Mouse (Mus musculus) stomach, embryonic 16.5 days (tissue): ENCODE data around the gene Pip4k2a. TPM values are rescaled to one million over a fixed set of nuclear protein-coding genes. Genes with fewer than 3 reads are reported as not detected.

Experiments used
- ATAC-seq: fragments of 200-750 bp; cut with Nextera tagmentation; 2 replicates; pipeline ENCODE4 v1.8.0; 2017; ENCODE audit warnings: moderate number of reproducible peaks, moderate TSS enrichment; ENCODE audit not compliant: insufficient read depth, low FRiP score
- H3K27ac ChIP-seq: fragments of 300-500 bp; sonication (generic); 2 replicates; pipeline ENCODE4 v1.5.1; 2014; ENCODE audit warnings: low read length
- H3K27me3 ChIP-seq: fragments of 300-500 bp; sonication (generic); 2 replicates; pipeline ENCODE4 v1.6.1; 2014; ENCODE audit warnings: low read length, control low read depth, mixed read lengths; ENCODE audit not compliant: control insufficient read depth, insufficient read depth
- H3K36me3 ChIP-seq: fragments of 300-500 bp; sonication (generic); 2 replicates; pipeline ENCODE4 v1.6.1; 2014; ENCODE audit warnings: low read length; ENCODE audit not compliant: control insufficient read depth, insufficient read depth
- H3K4me1 ChIP-seq: fragments of 300-500 bp; sonication (generic); 2 replicates; pipeline ENCODE4 v1.6.1; 2014; ENCODE audit warnings: low read length, control low read depth, mixed read lengths; ENCODE audit not compliant: control insufficient read depth, insufficient read depth
- H3K4me2 ChIP-seq: fragments of 300-500 bp; sonication (generic); 2 replicates; pipeline ENCODE4 v1.6.1; 2014; ENCODE audit warnings: low read depth, low read length, mixed read lengths
- H3K4me3 ChIP-seq: fragments of 300-500 bp; sonication (generic); replicated peaks from 2 replicates; pipeline ENCODE4 v1.5.1; 2014; ENCODE audit warnings: mild to moderate bottlenecking, low read length
- H3K9ac ChIP-seq: fragments of 300-500 bp; sonication (generic); 2 replicates; pipeline ENCODE4 v1.6.1; 2014; ENCODE audit warnings: low read length
- H3K9me3 ChIP-seq: fragments of 300-500 bp; sonication (generic); replicated peaks from 2 replicates; pipeline ENCODE4 v1.6.1; 2016; ENCODE audit warnings: low read length, control low read depth; ENCODE audit not compliant: control insufficient read depth
- WGBS: fragments of 180-500 bp; shearing (Covaris S2); extraction: QIAGEN DNeasy Blood & Tissue Kit; methylation state at CpG from one replicate; pipeline ENCODE4 v1.1.7; 2014; 5-methylcytosine and 5-hydroxymethylcytosine counted together
- polyA plus RNA-seq: library from polyadenylated mRNA; unstranded; fragments of >200 nt; fragmentation: Nextera tagmentation; extraction: Ambion mirVana; gene quantifications from 2 replicates; pipeline ENCODE4 v1.2.1, GENCODE M21; 2015

The Pip4k2a gene
- polyA plus RNA-seq, 1 experiment from 2014 or later: 11.2 TPM

DNA sequence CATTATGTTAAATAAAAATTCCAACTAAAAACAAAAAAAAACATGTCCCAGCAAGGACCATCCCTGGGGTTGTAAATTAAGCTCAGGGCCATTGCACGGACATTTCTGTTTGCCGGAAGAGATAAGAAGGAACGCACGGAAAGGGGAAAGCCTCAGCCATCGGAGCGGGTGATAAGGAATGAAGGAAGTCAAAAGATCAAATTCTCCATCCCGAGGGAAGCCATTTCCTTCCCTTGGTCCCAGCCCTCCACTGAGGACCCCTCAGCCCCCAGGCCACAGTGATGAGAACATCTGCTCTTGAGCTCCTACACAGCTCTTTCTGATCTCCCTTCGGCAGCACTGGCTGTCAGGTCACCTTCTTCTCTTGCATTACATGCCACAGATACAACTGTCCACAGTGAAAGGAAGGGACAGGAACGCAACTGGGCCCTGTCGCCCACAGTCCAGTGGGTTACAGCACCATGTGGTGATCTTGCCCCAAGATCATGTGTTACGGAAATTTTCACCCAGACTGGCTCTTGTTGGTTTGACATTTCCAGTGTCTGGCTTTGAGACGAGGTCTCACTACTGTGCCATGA lies 57.1 kb downstream of the Pip4k2a start:
- no peak for ATAC-seq
- Histone ChIP-seq H3K4me1 (peaks cover 19% of the 10 kb centered on the region), H3K4me3 (no peak overlapping the region), H3K27ac (no peak overlapping the region), H3K9me3 (no peaks in the 10 kb centered on the region), H3K9ac (no peak overlapping the region), H3K4me2 (no peak overlapping the region), H3K36me3 (no peaks in the 10 kb centered on the region), H3K27me3 (no peaks in the 10 kb centered on the region)
- WGBS: 54% methylated on average over 12 of the region's 12 CpGs

- Histone ChIP-seq H3K27ac (no peak overlapping the region), H3K36me3 (no peaks in the 10 kb centered on the region), H3K9me3 (no peaks in the 10 kb centered on the region), H3K9ac (no peak overlapping the region), H3K4me2 (no peak overlapping the region), H3K27me3 (no peaks in the 10 kb centered on the region), H3K4me3 (no peak overlapping the region), H3K4me1 (peaks cover 19% of the 10 kb centered on the region)
- WGBS: 45% methylated on average over 8 of the region's 8 CpGs
- no peak for ATAC-seq
These were observed 59.0 kb downstream of the Pip4k2a start for GRCm38 (mm10) chr2:18938923-18939329.

DNA sequence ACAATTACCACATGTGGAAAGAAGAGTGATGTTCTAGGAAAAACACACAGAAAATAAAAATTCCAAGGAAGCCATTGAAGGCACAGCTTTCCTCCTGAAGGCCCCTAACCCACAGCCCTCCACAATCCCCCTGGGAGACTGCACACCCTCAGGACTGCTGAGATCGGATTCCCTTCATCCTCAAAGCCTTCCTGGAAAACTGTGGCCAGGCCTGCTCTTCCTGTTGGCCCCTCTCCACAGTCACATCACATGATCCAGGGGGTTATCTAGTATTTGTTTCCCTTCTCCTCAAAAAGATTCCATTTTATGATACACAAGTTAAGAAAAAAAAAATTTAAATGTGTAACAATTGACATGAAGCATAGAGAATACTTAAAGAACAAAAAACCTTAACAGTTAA lies 59.7 kb downstream of the Pip4k2a start:
- no peak overlapping the region; the same call in 1 of the 2 replicates for H3K27ac ChIP-seq
- no peaks in the 10 kb centered on the region for H3K27me3 ChIP-seq
- H3K9ac ChIP-seq: no peak overlapping the region
- no peak for ATAC-seq
- WGBS: 26% methylated on average over 1 of the region's 1 CpGs
- no peak overlapping the region for H3K4me3 ChIP-seq
- no peak overlapping the region for H3K4me2 ChIP-seq
- no peaks in the 10 kb centered on the region for H3K36me3 ChIP-seq
- H3K9me3 ChIP-seq: no peaks in the 10 kb centered on the region
- peaks cover 19% of the 10 kb centered on the region for H3K4me1 ChIP-seq

DNA sequence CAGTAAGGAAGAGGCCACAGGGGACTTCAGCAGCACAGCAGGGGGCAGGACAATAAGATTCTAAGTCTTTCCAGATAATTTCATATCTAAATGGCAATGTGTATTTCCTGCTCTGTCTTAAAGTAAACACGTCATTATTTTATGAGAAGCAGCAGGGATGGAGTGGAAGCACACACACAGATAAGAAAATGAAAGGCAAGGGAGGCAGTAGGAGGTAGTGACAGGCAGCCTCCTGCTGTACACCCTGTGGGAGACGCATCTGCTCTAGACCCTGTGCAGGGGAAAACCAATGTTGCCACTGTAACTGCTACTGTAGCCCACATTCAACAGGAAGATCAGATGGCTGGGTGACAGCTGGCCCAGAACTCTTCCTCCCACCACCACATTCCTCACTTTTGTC lies 60.3 kb downstream of the Pip4k2a start:
- H3K36me3 ChIP-seq: no peaks in the 10 kb centered on the region

DNA sequence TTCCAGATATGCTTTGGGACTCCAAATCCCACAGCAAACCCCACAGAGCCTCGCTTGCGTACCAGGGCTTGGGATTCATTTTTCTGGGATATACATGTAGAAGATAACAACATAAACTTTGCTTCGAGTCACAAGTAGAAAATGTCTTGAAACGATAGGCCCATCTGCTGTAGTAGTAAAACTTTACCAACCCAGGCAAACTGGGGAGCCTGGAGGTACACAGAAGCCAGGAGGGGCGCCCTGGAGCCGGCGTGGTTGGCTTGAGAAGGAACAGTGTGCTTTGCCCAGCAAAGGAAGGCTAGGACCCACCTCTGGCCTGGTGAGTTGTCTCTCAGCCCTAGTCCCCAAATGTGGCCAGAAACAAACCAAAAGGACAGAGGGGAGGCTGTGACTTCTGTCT lies 61.5 kb downstream of the Pip4k2a start:
- H3K4me1 ChIP-seq: peaks cover 19% of the 10 kb centered on the region
- H3K4me3 ChIP-seq: no peak overlapping the region
- no peaks in the 10 kb centered on the region for H3K36me3 ChIP-seq
- no peaks in the 10 kb centered on the region for H3K27me3 ChIP-seq
- no peak overlapping the region for H3K4me2 ChIP-seq
- H3K9ac ChIP-seq: no peak overlapping the region
- H3K9me3 ChIP-seq: no peaks in the 10 kb centered on the region
- ATAC-seq: no peak
- WGBS: 85% methylated on average over 7 of the region's 7 CpGs
- H3K27ac ChIP-seq: no peak overlapping the region

More for the DNA sequence above, 60.3 kb downstream of the Pip4k2a start:
- Histone ChIP-seq H3K9me3 (no peaks in the 10 kb centered on the region), H3K4me1 (peaks cover 19% of the 10 kb centered on the region), H3K4me2 (no peak overlapping the region), H3K9ac (no peak overlapping the region), H3K4me3 (no peak overlapping the region), H3K27me3 (no peaks in the 10 kb centered on the region), H3K27ac (peak overlapping the region; percentile 30)
- ATAC-seq: no peak
- WGBS: 42% methylated on average over 2 of the region's 2 CpGs

DNA sequence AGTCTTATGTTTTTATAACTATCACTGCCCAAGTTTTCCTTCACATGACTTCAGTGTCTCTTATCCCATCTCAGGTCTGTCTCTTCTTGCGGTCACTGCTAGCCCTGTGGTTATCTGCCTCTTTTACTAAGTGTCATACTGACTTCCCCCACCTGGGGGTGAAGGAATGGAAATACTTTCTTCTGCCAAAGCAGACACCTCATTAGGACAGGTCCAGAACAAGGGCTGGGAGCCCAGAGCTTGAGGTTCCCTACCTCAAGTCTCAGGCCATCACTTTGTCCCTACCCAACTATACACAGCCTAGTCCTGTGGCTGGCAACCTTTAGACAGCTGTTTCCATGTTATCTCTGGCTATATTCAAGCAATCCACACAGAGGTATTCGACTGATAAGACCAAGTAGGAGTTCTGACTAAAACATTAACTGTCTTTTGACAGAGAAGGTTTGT lies 62.3 kb downstream of the Pip4k2a start:
- Histone ChIP-seq H3K36me3 (no peaks in the 10 kb centered on the region), H3K4me3 (no peak overlapping the region), H3K27me3 (no peaks in the 10 kb centered on the region), H3K27ac (no peak overlapping the region), H3K4me2 (no peak overlapping the region), H3K4me1 (peaks cover 19% of the 10 kb centered on the region), H3K9me3 (no peaks in the 10 kb centered on the region), H3K9ac (no peak overlapping the region)
- WGBS: 70% methylated on average over 2 of the region's 2 CpGs
- no peak for ATAC-seq

DNA sequence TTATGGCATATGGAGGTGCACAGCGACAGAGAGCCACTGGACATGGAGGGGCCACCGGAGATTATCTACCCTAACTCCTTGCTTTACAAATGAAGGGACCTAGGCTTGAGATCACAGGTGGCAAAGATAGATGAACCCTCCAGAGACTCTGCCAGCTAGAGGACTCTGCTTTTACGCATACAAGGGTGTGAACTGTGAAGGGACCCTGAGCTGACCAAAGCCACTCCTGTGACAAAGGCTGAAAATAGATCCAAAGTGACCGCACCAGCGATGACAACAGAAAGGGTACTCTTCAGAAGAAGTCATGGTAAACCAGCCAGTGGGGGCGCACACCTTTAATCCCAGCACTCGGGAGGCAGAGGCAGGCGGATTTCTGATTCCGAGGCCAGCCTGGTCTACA lies 63.8 kb downstream of the Pip4k2a start:
- 92% methylated on average over 9 of the region's 9 CpGs for WGBS
- no peak overlapping the region for H3K9ac ChIP-seq
- peaks cover 16% of the 10 kb centered on the region for H3K4me1 ChIP-seq
- no peaks in the 10 kb centered on the region for H3K36me3 ChIP-seq
- no peak overlapping the region for H3K4me2 ChIP-seq
- no peak overlapping the region for H3K27ac ChIP-seq
- no peaks in the 10 kb centered on the region for H3K27me3 ChIP-seq
- no peak overlapping the region for H3K4me3 ChIP-seq
- no peaks in the 10 kb centered on the region for H3K9me3 ChIP-seq
- no peak for ATAC-seq

GRCm38 (mm10) chr2:18933418-18933817 lies 64.5 kb downstream of the Pip4k2a start:
- H3K9ac ChIP-seq: no peak overlapping the region
- H3K27me3 ChIP-seq: no peaks in the 10 kb centered on the region
- no peak overlapping the region for H3K4me2 ChIP-seq
- 73% methylated on average over 7 of the region's 7 CpGs for WGBS
- H3K4me1 ChIP-seq: peaks cover 10% of the 10 kb centered on the region
- no peak overlapping the region for H3K4me3 ChIP-seq
- H3K9me3 ChIP-seq: no peaks in the 10 kb centered on the region
- H3K27ac ChIP-seq: no peak overlapping the region
- no peaks in the 10 kb centered on the region for H3K36me3 ChIP-seq
- ATAC-seq: no peak

GRCm38 (mm10) chr2:18930318-18931060 lies 67.4 kb downstream of the Pip4k2a start:
- no peaks in the 10 kb centered on the region for H3K9me3 ChIP-seq
- no peak overlapping the region for H3K4me2 ChIP-seq
- no peaks in the 10 kb centered on the region for H3K36me3 ChIP-seq
- H3K27ac ChIP-seq: no peak overlapping the region
- H3K4me1 ChIP-seq: no peaks in the 10 kb centered on the region
- WGBS: 87% methylated on average over 13 of the region's 13 CpGs
- no peak overlapping the region for H3K4me3 ChIP-seq
- no peak for ATAC-seq
- no peaks in the 10 kb centered on the region for H3K27me3 ChIP-seq
- H3K9ac ChIP-seq: no peak overlapping the region
